Mouse (Mus musculus) gastrocnemius, postnatal 36 days (tissue): ENCODE measurements around the gene Zfp750. TPM values are rescaled to one million over a fixed set of nuclear protein-coding genes. Genes with fewer than 3 reads are reported as not detected.

Experiments
- DNase-seq, 2 experiments: peaks; one replicate each; pipeline ENCODE4 v3.0.0; 2022
- intact Hi-C: fragments of 180-260 bp; cut with DNase I; formaldehyde crosslinking; loops from one replicate; pipeline ENCODE4 v1.15.1; 2025
- total RNA-seq, 2 experiments: library from RNA; stranded (reverse); gene quantifications; 2 replicates each; pipeline ENCODE4 v1.2.3; 2021

Zfp750 gene
- total RNA-seq, 2 experiments from 2014 or later = 0.20 to 0.35 TPM

GRCm38 (mm10) chr11:121543287-121543856 lies 24.2 kb upstream of the Zfp750 start:
- no peak for DNase-seq
- intact Hi-C loops = no loop called here

- intact Hi-C loops = no loop called here
Measured at GRCm38 (mm10) chr11:121542471-121542870, 23.3 kb upstream of the Zfp750 start.

GRCm38 (mm10) chr11:121536528-121536927 lies 17.4 kb upstream of the Zfp750 start:
- intact Hi-C loops = no loop called here
- no peak for DNase-seq

More at GRCm38 (mm10) chr11:121542471-121542870, 23.3 kb upstream of the Zfp750 start:
- no peak for DNase-seq

- DNase-seq = no peak
- intact Hi-C loops = no loop called here
Measured at GRCm38 (mm10) chr11:121529747-121530146, 10.6 kb upstream of the Zfp750 start.

GRCm38 (mm10) chr11:121524191-121524590 lies 5.1 kb upstream of the Zfp750 start:
- intact Hi-C loops = no loop called here
- DNase-seq = no peak

GRCm38 (mm10) chr11:121522156-121522762 lies 3.1 kb upstream of the Zfp750 start:
- intact Hi-C loops = no loop called here
- DNase-seq = no peak

- intact Hi-C loops = no loop called here
- DNase-seq = no peak
Measured at GRCm38 (mm10) chr11:121520761-121521160, 1.6 kb upstream of the Zfp750 start.

GRCm38 (mm10) chr11:121519703-121520102 lies 570 bp upstream of the Zfp750 start:
- intact Hi-C loops = no loop called here
- no peak for DNase-seq

- intact Hi-C loops = no loop called here
- no peak for DNase-seq
Measured at GRCm38 (mm10) chr11:121517687-121518465, 1.3 kb downstream of the Zfp750 start.

- no peak for DNase-seq
- intact Hi-C loops = no loop called here
Measured at GRCm38 (mm10) chr11:121516906-121517305, 2.2 kb downstream of the Zfp750 start.

GRCm38 (mm10) chr11:121515996-121516395 lies 3.1 kb downstream of the Zfp750 start:
- intact Hi-C loops = no loop called here
- no peak for DNase-seq

GRCm38 (mm10) chr11:121512896-121513572 lies 6.1 kb downstream of the Zfp750 start:
- intact Hi-C loops = no loop called here
- no peak for DNase-seq

- no peak for DNase-seq
- intact Hi-C loops = no loop called here
Measured at GRCm38 (mm10) chr11:121510512-121511246, 8.5 kb downstream of the Zfp750 start.

- intact Hi-C loops = no loop called here
- DNase-seq = no peak
Measured at GRCm38 (mm10) chr11:121508478-121508877, 10.7 kb downstream of the Zfp750 start.

GRCm38 (mm10) chr11:121502000-121502860 lies 16.9 kb downstream of the Zfp750 start:
- DNase-seq = no peak
- intact Hi-C loops = no loop called here

GRCm38 (mm10) chr11:121501525-121501924 lies 17.6 kb downstream of the Zfp750 start:
- intact Hi-C loops = no loop called here

GRCm38 (mm10) chr11:121500595-121500994 lies 18.5 kb downstream of the Zfp750 start:
- no peak for DNase-seq
- intact Hi-C loops = no loop called here

More at GRCm38 (mm10) chr11:121501525-121501924, 17.6 kb downstream of the Zfp750 start:
- DNase-seq = no peak

- intact Hi-C loops = no loop called here
- no peak for DNase-seq
Measured at GRCm38 (mm10) chr11:121490651-121491050, 28.5 kb downstream of the Zfp750 start.

- no peak for DNase-seq
- intact Hi-C loops = no loop called here
Measured at GRCm38 (mm10) chr11:121485882-121486281, 33.3 kb downstream of the Zfp750 start.
